Mouse (Mus musculus) forelimb bud, embryonic 11.5 days (tissue): ENCODE results near the gene Spata21.
A peak's percentile ranks its signal among the peaks of the same experiment; 100 is the strongest.

ENCODE experiments used
- DNase-seq: peaks from one replicate; pipeline ENCODE4 v3.0.0-alpha.2; 2012; ENCODE audit warnings: low read depth, low spot score

Gene Spata21

GRCm38 (mm10) chr4:141076761-141077506, 11.2 kb upstream of the Spata21 start:
- DNase-seq, result no peak

DNA sequence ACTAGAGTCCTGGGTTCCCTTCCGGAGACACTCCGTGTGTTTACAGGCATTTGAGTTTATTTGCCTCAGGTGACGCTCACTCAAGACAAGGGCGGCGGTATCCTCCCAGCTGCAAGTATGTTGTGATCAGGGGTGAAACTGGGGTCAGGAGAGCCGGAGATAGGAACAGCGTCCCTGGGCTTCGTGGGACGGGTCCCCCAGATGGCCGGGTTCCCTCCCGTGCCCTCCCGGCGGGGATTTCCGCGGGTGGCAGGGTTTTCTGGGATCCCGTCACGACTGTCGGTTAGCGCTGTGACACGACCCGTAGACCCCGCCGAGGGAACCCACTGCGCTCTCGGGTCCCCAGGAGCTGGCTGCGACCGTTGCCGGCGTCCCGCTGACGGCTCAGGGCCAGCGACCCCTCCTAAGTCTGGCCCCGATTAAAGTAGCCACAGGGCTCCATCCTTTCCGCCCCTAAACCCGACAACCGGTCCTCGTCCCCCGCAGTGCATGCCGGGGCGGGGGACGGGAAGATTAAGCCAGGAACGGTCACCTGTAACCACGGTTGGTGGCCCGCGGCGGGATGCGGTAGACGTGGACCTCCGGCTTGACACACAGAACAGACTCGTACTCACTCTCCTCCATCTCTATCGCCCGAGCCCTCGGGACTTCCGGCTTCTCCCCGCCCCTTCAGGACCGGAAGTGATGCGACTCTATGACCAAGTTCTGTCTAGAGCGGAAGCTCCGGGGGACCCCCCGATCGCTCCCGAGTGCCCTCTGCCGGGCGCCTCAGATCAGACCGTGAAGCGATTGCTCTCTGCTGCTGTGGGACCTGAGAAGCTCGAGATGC, 10.2 kb upstream of the Spata21 start, which contains the start of gene Necap2:
TSS of gene Necap2 (minus strand) at position 677 of the 829 bp plus-strand sequence.
- DNase-seq, result peak; percentile 95

GRCm38 (mm10) chr4:141078510-141079137, 9.5 kb upstream of the Spata21 start:
- no peak for DNase-seq

DNA sequence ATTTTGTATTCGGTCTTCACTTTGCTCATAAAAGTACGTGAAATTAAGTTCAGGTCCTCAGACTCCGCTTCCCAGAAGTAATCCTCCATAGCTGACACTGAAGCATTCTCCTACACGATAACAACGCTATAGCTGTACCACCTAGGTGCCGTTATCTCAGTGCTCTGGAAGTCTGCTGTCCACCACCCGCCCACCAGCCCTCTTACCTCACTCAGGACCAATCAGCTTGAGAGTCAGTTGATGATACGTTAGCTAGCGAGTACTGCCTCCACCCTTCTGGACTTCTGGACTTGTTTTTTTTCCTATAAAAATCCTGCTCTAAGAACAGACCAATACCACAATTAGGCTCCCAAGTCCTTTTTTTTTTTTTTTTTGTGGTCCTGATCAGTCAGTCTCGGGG, 1.3 kb upstream of the Spata21 start:
- DNase-seq, result no peak

DNA sequence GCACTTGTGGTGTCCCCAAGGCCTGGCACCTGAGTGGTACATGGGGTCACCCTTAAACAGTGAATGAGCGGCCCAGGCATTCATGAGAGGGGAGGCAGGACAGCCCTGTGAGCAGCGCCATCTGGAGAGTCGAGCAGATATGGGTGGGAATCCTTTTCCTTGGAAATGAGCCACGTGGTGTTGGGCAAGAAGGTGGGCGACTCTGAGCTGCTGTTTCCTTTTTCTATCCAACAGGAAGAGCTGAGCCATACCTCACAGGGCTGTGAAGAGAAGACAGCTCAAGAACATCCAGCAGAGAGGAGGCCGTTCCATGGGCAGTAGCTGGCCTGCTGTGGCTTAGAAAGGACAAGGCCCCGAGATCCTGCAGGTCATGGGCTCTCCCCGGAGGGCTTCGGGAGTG, 581 bp downstream of the Spata21 start:
- no peak for DNase-seq

- no peak for DNase-seq
Observed at GRCm38 (mm10) chr4:141095016-141095415, 6.9 kb downstream of the Spata21 start.

DNA sequence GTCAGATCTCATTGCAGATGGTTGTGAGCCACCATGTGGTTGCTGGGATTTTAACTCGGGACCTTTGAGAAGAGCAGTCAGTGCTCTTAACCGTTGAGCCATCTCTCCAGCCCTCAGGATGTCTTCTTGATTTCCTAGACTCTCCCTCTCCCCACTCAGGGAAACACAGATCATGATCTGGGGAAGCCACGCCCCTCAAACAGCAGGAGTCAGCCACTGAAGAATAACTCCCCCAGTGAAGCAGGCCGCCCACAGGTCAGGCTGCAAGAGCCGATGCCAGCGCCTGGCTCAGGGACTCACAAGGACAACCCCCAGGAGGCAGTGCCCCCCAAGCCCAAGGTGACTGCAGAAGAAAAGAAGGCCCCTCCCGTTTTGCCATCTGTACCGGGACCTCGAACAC, 8.6 kb downstream of the Spata21 start:
- DNase-seq, result no peak

DNA sequence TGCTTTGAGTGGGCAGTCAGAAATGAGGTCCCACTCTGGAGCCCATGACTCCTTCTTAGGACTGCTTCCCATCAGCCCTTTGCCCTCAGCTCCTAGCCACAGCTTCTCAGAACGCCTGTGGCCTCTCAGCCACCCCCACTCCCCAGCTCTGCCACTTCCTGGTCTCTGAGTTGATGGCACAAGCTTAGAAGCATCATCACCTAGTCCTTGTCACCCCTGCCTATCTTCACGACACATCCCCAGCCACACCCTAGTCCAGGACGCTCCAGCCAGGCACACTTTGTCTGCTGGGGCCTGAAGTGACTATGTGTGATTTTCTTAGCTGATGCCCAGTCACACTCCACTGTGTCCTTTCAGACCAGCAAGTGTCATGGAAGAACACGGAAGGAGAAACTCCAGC, 10.8 kb downstream of the Spata21 start:
- DNase-seq, result no peak

GRCm38 (mm10) chr4:141099956-141100355, 11.8 kb downstream of the Spata21 start:
- DNase-seq, result no peak

GRCm38 (mm10) chr4:141101291-141101690, 13.2 kb downstream of the Spata21 start:
- no peak for DNase-seq

DNA sequence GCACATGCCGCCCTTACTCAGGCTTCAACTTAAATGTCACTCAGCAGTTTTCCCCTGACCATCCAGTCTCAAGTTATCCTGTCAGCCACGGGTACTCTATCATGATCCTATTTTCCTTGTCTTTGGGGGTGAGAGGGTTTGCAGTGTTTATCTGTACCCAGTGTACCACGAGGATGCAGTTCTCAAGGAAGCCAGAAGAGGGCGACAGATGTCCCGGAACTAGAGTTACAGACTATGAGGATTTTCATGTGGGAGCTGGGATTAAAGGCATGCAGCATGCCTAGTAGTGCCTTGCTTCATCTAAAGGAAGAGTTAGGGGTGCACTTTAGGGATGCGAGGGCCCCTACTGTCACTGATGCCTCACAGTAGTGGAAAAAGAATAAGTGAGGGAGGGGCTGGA, 13.7 kb downstream of the Spata21 start:
- peak; percentile 60 for DNase-seq

DNA sequence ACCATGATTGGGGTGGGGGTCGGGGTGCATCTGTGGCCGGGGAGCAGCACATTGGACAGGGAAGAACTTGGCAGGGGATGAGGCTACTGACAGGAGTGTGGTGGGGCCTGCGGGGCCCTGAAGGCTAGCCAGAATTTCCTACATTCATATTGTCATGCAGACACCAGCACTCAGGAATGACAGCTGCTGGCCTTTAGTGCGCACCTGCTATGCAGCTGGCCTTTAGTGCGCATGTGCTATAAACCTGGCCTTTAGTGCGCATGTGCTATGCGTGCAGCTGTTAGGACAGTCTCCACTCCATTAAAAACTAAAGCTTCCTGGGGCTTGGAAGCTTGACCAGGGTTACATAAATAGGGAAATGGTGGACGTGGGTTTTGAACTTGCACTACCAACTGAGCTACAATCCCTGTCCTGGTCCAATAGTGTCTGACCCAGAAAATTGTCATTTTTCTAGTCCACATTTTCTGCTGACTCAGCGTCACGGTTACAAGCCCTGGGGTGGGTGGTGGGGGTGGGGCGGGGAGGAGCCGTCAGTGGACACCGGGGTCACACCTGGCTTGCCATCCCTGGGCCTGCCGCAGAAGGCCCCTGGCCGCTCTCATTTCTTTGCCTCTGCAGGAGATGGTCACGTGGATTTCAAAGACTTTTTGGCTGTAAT, 18.5 kb downstream of the Spata21 start:
- peak; percentile 19 for DNase-seq

- DNase-seq, result peak; percentile 12
Observed at GRCm38 (mm10) chr4:141108196-141108732, 20.1 kb downstream of the Spata21 start.

DNA sequence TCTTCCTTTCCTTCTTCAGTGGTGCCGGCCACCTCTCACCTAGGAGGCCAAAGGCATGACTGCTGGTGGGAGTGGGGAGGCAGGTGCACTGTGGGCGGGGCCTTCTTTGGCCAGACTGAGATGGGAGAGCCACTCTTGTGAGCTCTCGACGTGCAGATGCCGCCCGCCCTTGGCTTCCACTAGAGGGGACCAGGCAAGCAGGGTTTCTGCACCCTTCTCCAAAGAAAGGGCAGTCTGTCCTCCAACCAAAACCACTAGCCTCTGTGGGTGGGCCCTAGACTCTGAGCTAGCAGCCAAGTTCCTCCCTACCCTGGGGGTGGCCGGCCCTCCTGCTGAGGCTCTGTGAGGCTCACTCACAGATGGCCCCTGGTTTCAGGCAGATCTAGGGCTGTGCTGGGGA, 25.7 kb downstream of the Spata21 start:
- DNase-seq, result no peak

DNA sequence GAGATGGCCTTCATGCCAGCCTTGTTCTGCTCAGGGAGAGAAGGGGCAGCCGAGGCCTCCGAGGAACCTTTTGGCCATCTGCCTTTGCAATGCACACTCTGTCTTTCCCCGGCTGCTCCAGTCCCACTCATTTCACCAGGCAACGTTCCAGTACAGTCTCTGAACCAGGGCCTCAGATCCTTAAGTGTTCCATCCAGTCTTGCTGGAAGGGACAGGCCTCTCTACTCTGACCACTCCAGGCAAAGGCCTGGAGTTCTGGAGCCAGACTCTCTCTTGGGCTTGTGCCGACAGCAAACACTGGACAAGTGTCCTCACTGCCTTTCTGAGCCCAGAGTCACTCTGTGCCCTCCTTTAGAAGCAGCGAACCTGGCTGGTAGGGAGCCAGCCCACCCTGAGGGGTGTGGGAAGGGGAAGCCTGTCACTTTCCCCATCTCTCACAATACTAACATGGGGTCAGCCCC, 26.4 kb downstream of the Spata21 start:
- no peak for DNase-seq

- no peak for DNase-seq
Observed at GRCm38 (mm10) chr4:141115398-141115797, 27.3 kb downstream of the Spata21 start.

DNA sequence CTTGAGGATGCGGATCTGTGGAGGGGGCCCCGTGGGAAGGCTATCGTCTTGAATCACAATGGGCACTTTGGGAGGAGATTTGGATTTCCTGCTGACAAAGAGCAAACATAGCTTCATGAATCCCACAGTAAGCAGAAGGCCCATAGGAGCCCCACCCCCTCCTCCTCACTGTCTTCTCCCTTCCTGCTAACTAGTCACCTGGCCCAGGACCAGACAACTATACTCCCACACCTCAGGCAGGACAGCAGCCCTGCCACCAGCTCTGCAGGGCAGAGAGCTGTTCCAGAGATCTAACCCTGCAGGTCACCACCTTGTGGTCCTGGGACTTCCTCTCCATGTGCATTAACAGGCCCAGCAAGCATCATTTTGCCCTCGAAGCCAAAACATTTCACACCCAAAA, 30.6 kb downstream of the Spata21 start:
- no peak for DNase-seq

DNA sequence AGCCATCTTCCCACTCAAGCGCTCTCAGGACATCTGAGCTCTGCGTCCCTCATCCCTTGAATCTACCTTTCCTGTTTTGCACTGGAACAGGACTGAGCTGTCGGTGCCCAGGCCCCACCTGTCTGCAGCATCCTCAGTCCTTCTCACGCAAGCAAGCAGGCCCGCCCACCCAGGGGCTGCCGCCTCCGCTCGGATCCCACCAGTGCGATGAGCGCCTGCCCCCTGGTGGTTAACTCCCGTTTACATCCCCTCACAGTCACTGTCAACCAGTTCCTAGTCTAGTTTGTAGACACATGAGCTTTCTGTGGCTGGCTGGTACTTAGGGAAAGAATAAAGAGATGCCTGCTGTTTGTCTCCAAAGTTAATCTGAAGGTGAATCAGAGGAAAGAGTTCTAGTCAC, 32.6 kb downstream of the Spata21 start:
- DNase-seq, result peak; percentile 30

DNA sequence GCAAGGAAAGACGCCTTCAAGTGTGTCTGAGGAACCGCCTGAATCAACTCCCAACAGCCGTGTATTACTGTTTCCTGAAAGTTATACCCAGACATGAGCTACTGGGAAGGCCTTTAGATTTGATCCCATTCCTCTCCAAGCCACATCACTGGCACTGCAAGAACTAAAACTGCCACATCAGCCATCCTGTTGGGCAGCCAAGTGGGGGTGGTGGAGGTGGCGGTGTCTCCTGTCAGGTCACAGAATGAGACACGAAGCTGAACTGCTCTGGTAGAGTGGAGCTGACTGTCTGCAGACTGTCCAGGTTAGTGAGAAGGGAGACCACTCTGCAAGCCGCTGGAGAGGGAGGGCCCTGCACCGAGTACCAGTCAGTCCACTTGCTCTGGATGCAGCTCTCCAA, 34.5 kb downstream of the Spata21 start:
- no peak for DNase-seq

- no peak for DNase-seq
Observed at GRCm38 (mm10) chr4:141123065-141123464, 34.9 kb downstream of the Spata21 start.

- DNase-seq, result no peak
Observed at GRCm38 (mm10) chr4:141129190-141129710, 41.1 kb downstream of the Spata21 start.
